In genomic region chr19:56300835-56301234, GRCm38 (mm10) we compare ENCODE assay signal across 13 mouse cellular contexts. TPM values are rescaled to one million over a fixed set of nuclear protein-coding genes. Genes with fewer than 3 reads are reported as not detected.
DNase-seq lines count a peak whose midpoint lies in the region; ATAC-seq and TF ChIP-seq lines count a peak whose summit lies in the region.
"Had no signal": no experiment of that assay in that cellular context is flagged by ENCODE, and none has a peak within 500 bp of the region (broad histone marks: within the 10 kb centered on the region; RNA-seq: fewer than 3 reads in every experiment).

No protein-coding gene starts in this region.

- no peak for DNase-seq in embryonic facial prominence, embryonic 10.5 days (ENCODE audit: low spot score)
- peak; percentile 82 for DNase-seq in left cerebral cortex, postnatal 4 days
- DNase-seq in left cerebral cortex, adult 9 months (ENCODE audit: low spot score in 2 of 2), result no peak
- DNase-seq in gastrocnemius, adult 18-20 months (ENCODE audit: low spot score), result peak; percentile 84
- DNase-seq in thymus, adult 2 months, result no peak
- DNase-seq: midbrain, embryonic 14.5 days had no signal

- H3K4me2 ChIP-seq in embryonic facial prominence, embryonic 13.5 days, result no peak overlapping the region
- H3K4me2 ChIP-seq in limb, embryonic 13.5 days (replicated peaks), result no peak overlapping the region
- H3K4me2 ChIP-seq: lung, embryonic 15.5 days had no signal

- 0 out of 2 replicates have a peak, but pooled peaks cover 11% of the 10 kb centered on the region for H3K27me3 ChIP-seq in embryonic facial prominence, embryonic 13.5 days
- H3K27me3 ChIP-seq in embryonic facial prominence, embryonic 10.5 days (replicated peaks; ENCODE audit: low read depth, poor library complexity, severe bottlenecking), result peaks cover 6% of the 10 kb centered on the region
- H3K27me3 ChIP-seq in limb, embryonic 13.5 days, result peaks cover 5% of the 10 kb centered on the region; the same call in 1 of the 2 replicates
- no peaks in the 10 kb centered on the region for H3K27me3 ChIP-seq in thymus, adult 2 months (ENCODE audit: control insufficient read depth, insufficient read depth, low read length)
- H3K27me3 ChIP-seq: lung, embryonic 15.5 days had no signal

- H3K9ac ChIP-seq in embryonic facial prominence, embryonic 13.5 days, result no peak overlapping the region
- no peak overlapping the region for H3K9ac ChIP-seq in limb, embryonic 13.5 days
- H3K9ac ChIP-seq: lung, embryonic 15.5 days had no signal

- no peak for ATAC-seq in embryonic facial prominence, embryonic 13.5 days (ENCODE audit: insufficient number of reproducible peaks, insufficient read depth, low FRiP score, low TSS enrichment, low read depth)
- peak; percentile 70 for ATAC-seq in limb, embryonic 13.5 days (ENCODE audit: low FRiP score, low read depth)
- ATAC-seq in erythroblast, adult 5-6 weeks (replicated peaks; ENCODE audit: low FRiP score, poor library complexity, severe bottlenecking), result no peak
- ATAC-seq: forebrain, embryonic 14.5 days; inflammation-experienced regulatory T-cells, adult 6 months had no signal

- no peak for TF ChIP-seq POLR2A in thymus, adult 2 months (IDR thresholded peaks at IDR 0.05; ENCODE audit: control insufficient read depth, extremely low read depth, insufficient read depth, low read length, poor library complexity)

- H3K36me3 ChIP-seq in embryonic facial prominence, embryonic 13.5 days, result no peaks in the 10 kb centered on the region
- H3K36me3 ChIP-seq in embryonic facial prominence, embryonic 10.5 days (replicated peaks), result no peaks in the 10 kb centered on the region
- no peaks in the 10 kb centered on the region for H3K36me3 ChIP-seq in limb, embryonic 13.5 days
- H3K36me3 ChIP-seq in thymus, adult 2 months (ENCODE audit: control insufficient read depth, insufficient read depth, low read length), result no peaks in the 10 kb centered on the region
- H3K36me3 ChIP-seq: lung, embryonic 15.5 days had no signal

- H3K27ac ChIP-seq in embryonic facial prominence, embryonic 13.5 days, result 0 out of 2 replicates have a peak overlapping the region, but pooled peaks have one; percentile 5
- H3K27ac ChIP-seq in embryonic facial prominence, embryonic 10.5 days (replicated peaks), result no peak overlapping the region; the same call in 1 of the 2 replicates
- H3K27ac ChIP-seq in limb, embryonic 13.5 days, result no peak overlapping the region
- no peak overlapping the region for H3K27ac ChIP-seq in thymus, adult 2 months (ENCODE audit: control insufficient read depth, insufficient read depth, low read length)
- H3K27ac ChIP-seq: left cerebral cortex, adult 2 months; lung, embryonic 15.5 days had no signal

- WGBS in embryonic facial prominence, embryonic 13.5 days, result 65% methylated on average over 11 of the region's 11 CpGs
- 80% methylated on average over 11 of the region's 11 CpGs for WGBS in embryonic facial prominence, embryonic 10.5 days
- WGBS in limb, embryonic 13.5 days, result 56% methylated on average over 11 of the region's 11 CpGs
- WGBS in thymus, adult 2 months, result 82% methylated on average over 11 of the region's 11 CpGs

- intact Hi-C loops in left cerebral cortex, postnatal 4 days (cut with DNase I), result no loop called here

- H3K4me3 ChIP-seq in embryonic facial prominence, embryonic 13.5 days, result no peak overlapping the region
- H3K4me3 ChIP-seq in embryonic facial prominence, embryonic 10.5 days, result no peak overlapping the region
- no peak overlapping the region for H3K4me3 ChIP-seq in limb, embryonic 13.5 days
- no peak overlapping the region for H3K4me3 ChIP-seq in thymus, adult 2 months (ENCODE audit: control insufficient read depth, insufficient read depth, low read length)
- H3K4me3 ChIP-seq: left cerebral cortex, adult 2 months; lung, embryonic 15.5 days had no signal

- TF ChIP-seq CTCF in thymus, adult 2 months (IDR thresholded peaks at IDR 0.05; ENCODE audit: borderline replicate concordance, control insufficient read depth, extremely low read depth, insufficient read depth, low read length, poor library complexity), result no peak

- no peaks in the 10 kb centered on the region for H3K9me3 ChIP-seq in embryonic facial prominence, embryonic 13.5 days
- no peaks in the 10 kb centered on the region for H3K9me3 ChIP-seq in embryonic facial prominence, embryonic 10.5 days
- H3K9me3 ChIP-seq in limb, embryonic 13.5 days, result no peaks in the 10 kb centered on the region
- H3K9me3 ChIP-seq: lung, embryonic 15.5 days had no signal

- peaks cover 10% of the 10 kb centered on the region; the same call in 1 of the 2 replicates for H3K4me1 ChIP-seq in embryonic facial prominence, embryonic 13.5 days
- H3K4me1 ChIP-seq in embryonic facial prominence, embryonic 10.5 days, result peaks cover 3% of the 10 kb centered on the region; the same call in 1 of the 2 replicates
- 0 out of 2 replicates have a peak, but pooled peaks cover 3% of the 10 kb centered on the region for H3K4me1 ChIP-seq in limb, embryonic 13.5 days
- H3K4me1 ChIP-seq in thymus, adult 2 months (replicated peaks; ENCODE audit: control insufficient read depth, insufficient read depth, low read length), result no peaks in the 10 kb centered on the region
- H3K4me1 ChIP-seq: lung, embryonic 15.5 days had no signal

RNA-seq across cellular contexts. Expression of gene Habp2, which starts 13.9 kb away (rescaled TPM):
- 0.74 TPM in 1 of 2 replicates, not detected in the other for polyA plus RNA-seq in embryonic facial prominence, embryonic 13.5 days (2015; fragmentation: Nextera tagmentation; extraction: Ambion mirVana)
- polyA plus RNA-seq in embryonic facial prominence, embryonic 10.5 days (2016; fragmentation: Nextera tagmentation; extraction: Ambion mirVana), result not detected in 2 replicates
- not detected for total RNA-seq in left cerebral cortex, postnatal 4 days (2021)
- total RNA-seq in gastrocnemius, adult 18-20 months (2021), result not detected
- 0.10 and 0.23 TPM in 2 replicates for polyA plus RNA-seq in limb, embryonic 13.5 days (2015; fragmentation: Nextera tagmentation; extraction: Ambion mirVana)
- total RNA-seq in erythroblast, adult 5-6 weeks (2015; ENCODE audit: low replicate concordance), result not detected in 2 replicates
- total RNA-seq in erythroblast, adult 5-6 weeks (2017; ENCODE audit: low replicate concordance), result not detected in 2 replicates
- 0.15 and 0.55 TPM in 2 replicates for polyA plus RNA-seq in thymus, adult 2 months (2012; rRNA removed)
- total RNA-seq: left cerebral cortex, adult 2 months had no signal
- polyA plus RNA-seq: midbrain, embryonic 14.5 days had no signal

Comparison
In these comparisons a context has a peak if more than half of its experiments do, and no peak if none do; other contexts are left out.
1. DNase-seq: peak in left cerebral cortex, postnatal 4 days (single experiment) and gastrocnemius, adult 18-20 months (single experiment); none in embryonic facial prominence, embryonic 10.5 days (single experiment), left cerebral cortex, adult 9 months (0 of 2) and thymus, adult 2 months (single experiment).